Mouse (Mus musculus): ENCODE measurements at regions not wholly inside any gene's neighbourhood (a gene's known extent, or its start where the extent isn't known, plus 50 kb on each side); places are given as distances from the start of the nearest gene placed in this dataset.

DNA sequence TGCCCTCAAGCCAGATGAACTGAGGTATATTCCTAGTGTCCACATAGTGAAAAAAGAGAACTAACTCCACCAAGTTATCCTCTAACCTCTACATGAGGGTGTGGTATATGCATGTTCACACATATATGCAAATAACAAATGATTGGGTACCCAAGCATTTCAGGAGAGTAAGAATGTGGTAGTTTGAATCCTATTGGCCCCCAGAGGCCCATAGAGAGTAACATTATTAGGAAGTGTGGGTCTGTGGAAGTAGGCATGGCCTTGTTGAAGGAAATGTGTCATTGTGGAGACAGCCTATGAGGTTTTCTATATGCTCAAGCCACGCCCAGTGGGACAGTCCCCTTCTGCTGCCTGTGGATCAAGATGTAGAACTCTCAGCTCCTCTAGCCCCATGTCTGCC, 125.6 kb upstream of the Mbnl1 start:
- Histone ChIP-seq H3K27me3 (ENCODE audit: control insufficient read depth, insufficient read depth, low read length, poor library complexity, severe bottlenecking) (peaks cover 3% of the 10 kb centered on the region; the same call in 1 of the 2 replicates), H3K36me3 (ENCODE audit: control insufficient read depth, insufficient read depth, low read length, poor library complexity, severe bottlenecking) (no peaks in the 10 kb centered on the region)
- peak; percentile 63 for DNase-seq (ENCODE audit: low read depth, low spot score)

- DNase-seq (ENCODE audit: low read depth, low spot score), result peak; percentile 59
- no peaks in the 10 kb centered on the region for H3K27me3 ChIP-seq (ENCODE audit: control insufficient read depth, insufficient read depth, low read length, poor library complexity, severe bottlenecking)
- H3K36me3 ChIP-seq (ENCODE audit: control insufficient read depth, insufficient read depth, low read length, poor library complexity, severe bottlenecking), result no peaks in the 10 kb centered on the region
These were observed 101.3 kb upstream of the Mbnl1 start for GRCm38 (mm10) chr3:60371176-60371965.

DNA sequence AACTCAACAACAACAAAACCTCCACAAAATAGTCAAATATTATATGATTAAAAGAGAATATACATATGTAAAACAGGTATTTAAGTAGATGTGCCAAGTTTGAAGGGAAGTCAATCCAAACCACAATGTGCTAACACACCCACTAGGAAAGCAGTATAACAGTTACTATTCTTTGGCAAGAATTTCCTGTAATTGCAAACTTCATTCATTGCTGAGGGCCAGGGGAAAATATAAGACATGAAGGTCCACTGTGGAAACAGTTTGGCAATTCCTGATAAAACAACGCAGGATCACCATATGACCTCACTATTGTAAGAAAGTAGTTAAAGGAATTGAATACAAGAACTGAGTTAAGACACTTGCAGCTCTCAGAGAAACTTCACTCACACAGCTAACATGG, 99.0 kb upstream of the Mbnl1 start:
- DNase-seq (ENCODE audit: low read depth, low spot score), result no peak
- no peaks in the 10 kb centered on the region for H3K36me3 ChIP-seq (ENCODE audit: control insufficient read depth, insufficient read depth, low read length, poor library complexity, severe bottlenecking)
- no peaks in the 10 kb centered on the region for H3K27me3 ChIP-seq (ENCODE audit: control insufficient read depth, insufficient read depth, low read length, poor library complexity, severe bottlenecking)

DNA sequence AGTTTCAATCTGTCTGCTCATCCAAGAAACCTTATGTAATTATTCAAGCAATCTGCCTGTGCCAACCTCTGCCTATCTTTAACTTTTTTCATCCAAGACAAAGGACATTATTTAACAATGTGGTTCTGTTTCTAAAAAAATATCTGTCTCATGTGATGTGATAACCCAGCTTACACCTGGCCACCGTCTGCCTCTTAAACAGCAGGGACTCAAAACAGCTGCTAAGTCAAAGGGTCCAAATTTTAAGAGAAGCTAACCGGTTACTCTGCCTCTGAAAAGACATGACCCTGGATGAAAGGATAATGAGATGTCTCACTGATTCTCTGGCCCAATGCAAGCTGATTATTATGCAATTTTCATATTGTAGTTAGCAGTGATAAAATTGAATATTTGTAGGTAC, 84.0 kb upstream of the Mbnl1 start:
- DNase-seq (ENCODE audit: low read depth, low spot score), result no peak
- Histone ChIP-seq H3K36me3 (ENCODE audit: control insufficient read depth, insufficient read depth, low read length, poor library complexity, severe bottlenecking) (no peaks in the 10 kb centered on the region), H3K27me3 (ENCODE audit: control insufficient read depth, insufficient read depth, low read length, poor library complexity, severe bottlenecking) (no peaks in the 10 kb centered on the region)

- Histone ChIP-seq H3K36me3 (ENCODE audit: control insufficient read depth, insufficient read depth, low read length, poor library complexity, severe bottlenecking) (no peaks in the 10 kb centered on the region), H3K27me3 (ENCODE audit: control insufficient read depth, insufficient read depth, low read length, poor library complexity, severe bottlenecking) (no peaks in the 10 kb centered on the region)
- no peak for DNase-seq (ENCODE audit: low read depth, low spot score)
These were observed 83.6 kb upstream of the Mbnl1 start for GRCm38 (mm10) chr3:60389032-60389431.

DNA sequence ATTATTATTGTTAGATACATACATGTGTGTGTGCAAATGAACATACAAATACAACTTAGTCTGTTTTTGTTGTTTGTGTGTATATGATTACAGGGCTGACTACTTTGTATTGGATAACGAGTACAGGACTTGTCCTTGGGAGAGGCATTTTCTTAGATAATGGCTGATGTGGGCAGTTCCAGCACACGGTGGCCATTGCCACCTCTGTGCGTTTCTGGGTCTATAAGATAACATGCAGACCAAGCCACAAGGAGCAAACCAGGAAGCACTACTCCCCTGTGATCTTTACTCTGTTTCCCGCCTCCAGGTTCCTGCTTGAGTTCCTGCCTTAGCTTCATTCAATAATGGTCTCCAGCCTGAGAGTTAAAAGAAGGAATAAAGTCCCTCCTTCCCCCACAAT, 77.3 kb upstream of the Mbnl1 start:
- H3K27me3 ChIP-seq (ENCODE audit: control insufficient read depth, insufficient read depth, low read length, poor library complexity, severe bottlenecking), result no peaks in the 10 kb centered on the region
- no peak for DNase-seq (ENCODE audit: low read depth, low spot score)
- no peaks in the 10 kb centered on the region for H3K36me3 ChIP-seq (ENCODE audit: control insufficient read depth, insufficient read depth, low read length, poor library complexity, severe bottlenecking)

DNA sequence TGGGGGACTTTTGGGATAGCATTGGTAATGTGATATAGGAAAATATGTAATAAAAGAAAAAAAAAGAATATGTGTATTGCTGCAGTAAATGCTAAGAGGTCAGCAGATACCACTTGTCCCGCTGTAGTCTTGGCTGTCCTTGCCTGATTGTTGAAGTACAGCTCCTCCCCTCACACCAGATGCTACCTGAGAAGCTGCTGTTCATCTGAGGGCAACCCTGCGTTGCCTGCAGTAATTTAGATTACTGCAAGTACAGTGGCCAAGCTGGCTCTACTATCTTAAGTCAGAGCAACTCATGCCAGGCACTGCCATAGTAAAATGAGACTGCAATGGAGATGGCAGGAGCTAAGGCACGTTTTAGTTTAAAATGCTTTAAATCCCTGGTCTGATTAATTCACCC, 75.7 kb upstream of the Mbnl1 start:
- Histone ChIP-seq H3K36me3 (ENCODE audit: control insufficient read depth, insufficient read depth, low read length, poor library complexity, severe bottlenecking) (no peaks in the 10 kb centered on the region), H3K27me3 (ENCODE audit: control insufficient read depth, insufficient read depth, low read length, poor library complexity, severe bottlenecking) (no peaks in the 10 kb centered on the region)
- DNase-seq (ENCODE audit: low read depth, low spot score), result no peak

GRCm38 (mm10) chr3:60398796-60399195, 73.8 kb upstream of the Mbnl1 start:
- H3K27me3 ChIP-seq (ENCODE audit: control insufficient read depth, insufficient read depth, low read length, poor library complexity, severe bottlenecking), result no peaks in the 10 kb centered on the region
- DNase-seq (ENCODE audit: low read depth, low spot score), result no peak
- no peaks in the 10 kb centered on the region for H3K36me3 ChIP-seq (ENCODE audit: control insufficient read depth, insufficient read depth, low read length, poor library complexity, severe bottlenecking)

DNA sequence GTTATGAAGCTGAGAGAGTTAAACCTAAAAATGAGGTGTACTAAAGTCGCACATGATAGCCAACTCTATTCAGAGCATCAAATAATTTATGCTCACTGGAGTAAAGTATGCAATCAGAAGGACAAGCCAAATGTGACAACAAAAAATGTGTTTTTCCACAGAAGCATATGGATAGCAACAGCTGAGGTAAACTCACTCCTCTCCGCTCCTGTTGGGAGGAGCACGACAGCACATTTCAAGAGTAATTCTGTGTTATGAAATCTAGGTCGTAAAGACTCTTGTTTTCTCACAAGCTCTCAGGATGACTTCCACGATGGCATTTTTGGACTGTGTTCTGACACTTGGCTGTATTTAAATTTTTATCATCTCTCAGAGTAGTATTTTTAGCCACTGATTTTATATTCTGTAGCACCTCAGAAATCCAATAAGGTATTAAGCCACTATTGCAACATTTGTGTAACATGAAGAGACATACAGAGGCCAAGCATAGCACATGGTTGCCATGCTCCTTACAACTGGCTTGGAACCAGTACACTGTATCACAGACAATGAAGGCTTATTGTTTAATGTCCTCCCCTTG, 70.3 kb upstream of the Mbnl1 start:
- DNase-seq (ENCODE audit: low read depth, low spot score), result no peak
- Histone ChIP-seq H3K27me3 (ENCODE audit: control insufficient read depth, insufficient read depth, low read length, poor library complexity, severe bottlenecking) (no peaks in the 10 kb centered on the region), H3K36me3 (ENCODE audit: control insufficient read depth, insufficient read depth, low read length, poor library complexity, severe bottlenecking) (no peaks in the 10 kb centered on the region)

DNA sequence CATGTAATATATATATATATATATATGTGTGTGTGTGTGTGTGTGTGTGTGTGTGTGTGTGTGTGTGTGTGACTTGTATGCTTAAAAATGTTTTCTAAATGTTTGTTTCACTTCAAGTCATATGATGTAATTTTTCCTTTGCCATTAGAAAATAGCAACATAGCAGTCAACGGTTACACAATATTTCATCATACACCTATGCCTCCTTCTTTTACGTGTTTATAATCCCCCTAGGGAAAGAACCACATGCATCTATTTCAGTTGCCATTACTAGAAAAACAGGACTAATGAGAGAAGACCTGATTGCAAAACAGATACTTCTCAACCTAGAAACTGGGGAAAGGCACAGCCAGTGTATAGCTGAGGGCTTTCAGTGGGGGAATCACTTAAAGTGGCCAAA, 65.2 kb upstream of the Mbnl1 start:
- no peaks in the 10 kb centered on the region for H3K27me3 ChIP-seq (ENCODE audit: control insufficient read depth, insufficient read depth, low read length, poor library complexity, severe bottlenecking)
- no peak for DNase-seq (ENCODE audit: low read depth, low spot score)
- H3K36me3 ChIP-seq (ENCODE audit: control insufficient read depth, insufficient read depth, low read length, poor library complexity, severe bottlenecking), result no peaks in the 10 kb centered on the region

- peak; percentile 27 for DNase-seq (ENCODE audit: low read depth, low spot score)
- no peaks in the 10 kb centered on the region for H3K27me3 ChIP-seq (ENCODE audit: control insufficient read depth, insufficient read depth, low read length, poor library complexity, severe bottlenecking)
- H3K36me3 ChIP-seq (ENCODE audit: control insufficient read depth, insufficient read depth, low read length, poor library complexity, severe bottlenecking), result no peaks in the 10 kb centered on the region
These were observed 64.7 kb upstream of the Mbnl1 start for GRCm38 (mm10) chr3:60407906-60408305.

DNA sequence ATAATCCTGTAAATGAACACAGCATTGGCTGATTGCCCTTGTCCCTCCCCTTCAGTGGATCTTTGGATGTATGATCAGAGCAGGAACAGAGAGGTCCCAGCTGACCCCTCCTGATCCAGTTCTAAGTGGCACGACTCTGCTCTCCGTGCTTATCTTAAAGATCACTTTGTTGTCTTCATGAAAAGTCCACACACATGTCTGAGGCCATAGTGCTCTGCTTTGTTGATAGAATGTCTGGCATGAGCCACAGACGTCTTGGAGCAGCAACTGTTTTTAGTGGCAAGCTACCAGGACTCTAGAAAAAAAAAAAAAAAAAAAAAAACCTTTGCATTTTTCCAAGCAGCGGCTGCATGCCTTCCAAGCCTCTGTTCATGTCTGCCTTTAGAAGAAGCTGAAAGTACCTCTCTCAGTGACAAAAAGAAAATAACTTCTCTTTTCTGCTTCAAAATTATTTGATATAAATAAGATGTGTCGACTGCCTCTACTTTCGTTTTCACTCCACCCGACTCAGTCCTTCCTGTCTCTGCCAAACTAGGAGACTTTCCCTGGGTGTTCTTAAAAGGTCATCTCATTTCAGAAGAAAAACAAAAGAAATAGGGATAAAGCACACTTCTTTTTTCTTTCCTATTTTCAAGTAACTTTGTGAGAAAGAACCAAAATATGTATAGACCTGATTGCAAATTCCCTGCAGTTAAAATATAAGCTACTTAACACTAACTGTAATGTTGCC, 63.9 kb upstream of the Mbnl1 start:
- peak; percentile 46 for DNase-seq (ENCODE audit: low read depth, low spot score)

DNA sequence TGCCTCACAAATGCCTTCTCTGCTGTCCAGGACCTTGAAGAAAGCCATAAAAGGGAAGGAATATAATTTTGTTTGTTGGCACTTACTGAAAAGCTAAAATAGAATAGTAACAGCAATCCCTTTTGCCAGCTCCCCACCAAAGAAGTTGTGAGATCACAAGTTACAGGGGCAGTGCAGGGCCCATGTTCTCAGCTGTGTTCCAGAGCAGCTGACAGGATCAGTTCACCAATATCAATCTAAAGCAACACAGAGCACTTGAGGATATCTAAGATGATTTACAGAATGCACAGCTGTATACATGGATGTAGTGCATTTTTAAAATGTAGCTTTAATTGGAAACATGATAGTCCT, 63.4 kb upstream of the Mbnl1 start:
- Histone ChIP-seq H3K36me3 (ENCODE audit: control insufficient read depth, insufficient read depth, low read length, poor library complexity, severe bottlenecking) (no peaks in the 10 kb centered on the region), H3K27me3 (ENCODE audit: control insufficient read depth, insufficient read depth, low read length, poor library complexity, severe bottlenecking) (no peaks in the 10 kb centered on the region)
- no peak for DNase-seq (ENCODE audit: low read depth, low spot score)

More for the DNA sequence above, 63.9 kb upstream of the Mbnl1 start:
- H3K36me3 ChIP-seq (ENCODE audit: control insufficient read depth, insufficient read depth, low read length, poor library complexity, severe bottlenecking), result no peaks in the 10 kb centered on the region
- no peaks in the 10 kb centered on the region for H3K27me3 ChIP-seq (ENCODE audit: control insufficient read depth, insufficient read depth, low read length, poor library complexity, severe bottlenecking)

DNA sequence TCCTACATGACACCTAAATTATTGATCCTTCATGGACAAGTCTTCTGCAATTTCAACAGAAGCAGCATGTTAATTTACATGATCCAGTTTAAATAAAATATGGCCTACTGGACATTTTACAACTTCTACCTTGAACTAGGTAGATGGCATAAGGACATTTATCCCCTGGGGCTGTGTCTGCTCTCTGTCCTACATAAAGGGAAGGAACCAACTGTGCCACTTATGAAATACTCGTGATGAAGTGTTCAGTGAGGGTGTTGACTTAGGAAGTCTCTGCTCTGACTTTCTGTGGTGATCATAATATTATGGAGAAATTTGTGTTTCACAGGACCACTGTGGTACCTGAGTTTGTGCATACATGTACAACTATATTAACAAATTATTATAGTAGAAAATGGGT, 60.9 kb upstream of the Mbnl1 start:
- Histone ChIP-seq H3K27me3 (ENCODE audit: control insufficient read depth, insufficient read depth, low read length, poor library complexity, severe bottlenecking) (no peaks in the 10 kb centered on the region), H3K36me3 (ENCODE audit: control insufficient read depth, insufficient read depth, low read length, poor library complexity, severe bottlenecking) (no peaks in the 10 kb centered on the region)
- no peak for DNase-seq (ENCODE audit: low read depth, low spot score)

- no peaks in the 10 kb centered on the region for H3K27me3 ChIP-seq (ENCODE audit: control insufficient read depth, insufficient read depth, low read length, poor library complexity, severe bottlenecking)
- H3K36me3 ChIP-seq (ENCODE audit: control insufficient read depth, insufficient read depth, low read length, poor library complexity, severe bottlenecking), result no peaks in the 10 kb centered on the region
- no peak for DNase-seq (ENCODE audit: low read depth, low spot score)
These were observed 60.4 kb upstream of the Mbnl1 start for GRCm38 (mm10) chr3:60412206-60412605.
